Mouse (Mus musculus): ENCODE data around the gene Sp2.

Gene Sp2

DNA sequence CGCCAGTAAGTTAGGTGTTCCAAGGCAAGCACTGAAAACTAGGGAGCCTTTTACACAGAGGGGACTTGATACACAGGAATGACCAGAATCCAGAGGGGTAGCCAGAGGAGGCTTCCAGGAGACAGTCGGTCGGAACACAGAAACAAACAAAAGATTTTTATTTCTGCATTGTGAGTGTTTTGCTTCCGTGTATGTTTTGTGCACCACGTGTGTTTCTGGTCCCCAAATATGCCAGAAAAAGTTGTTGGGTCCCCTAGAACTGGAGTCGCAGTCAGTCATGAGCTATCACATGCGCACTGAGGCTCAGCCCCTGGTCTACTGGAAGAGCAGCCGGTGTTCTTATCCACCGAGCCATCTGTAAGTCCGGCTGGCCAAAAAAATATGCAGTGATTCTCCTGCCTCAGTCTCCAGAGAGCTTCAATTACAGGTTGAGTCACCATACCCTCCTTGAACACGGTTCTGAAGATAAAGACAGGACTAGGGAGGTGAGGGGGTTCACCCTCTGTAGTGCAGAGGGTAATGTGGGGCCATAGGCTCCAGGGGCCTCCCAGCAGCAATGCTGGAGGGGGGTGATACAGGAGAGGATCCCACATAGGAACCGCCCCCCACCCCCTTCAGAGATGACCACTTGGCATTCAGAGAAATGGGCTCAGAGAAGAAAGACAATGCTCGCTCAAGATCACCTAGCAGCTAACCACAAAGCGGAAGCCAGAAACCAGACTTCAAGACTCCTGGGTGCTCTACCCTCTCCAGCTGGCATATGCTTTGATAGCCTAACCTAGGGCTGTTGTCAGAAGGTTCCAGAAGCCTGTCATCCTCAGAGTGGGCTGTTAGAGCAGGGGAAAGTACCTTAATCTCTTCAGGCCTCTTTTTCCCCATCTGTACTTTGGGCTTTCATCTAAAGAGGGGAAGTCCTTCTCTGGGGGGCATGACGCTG lies 13.3 kb upstream of the Sp2 start:
- DNase-seq (ENCODE audit: inconsistent age in 2 of 2, low spot score in 1 of 2), result no peak

DNA sequence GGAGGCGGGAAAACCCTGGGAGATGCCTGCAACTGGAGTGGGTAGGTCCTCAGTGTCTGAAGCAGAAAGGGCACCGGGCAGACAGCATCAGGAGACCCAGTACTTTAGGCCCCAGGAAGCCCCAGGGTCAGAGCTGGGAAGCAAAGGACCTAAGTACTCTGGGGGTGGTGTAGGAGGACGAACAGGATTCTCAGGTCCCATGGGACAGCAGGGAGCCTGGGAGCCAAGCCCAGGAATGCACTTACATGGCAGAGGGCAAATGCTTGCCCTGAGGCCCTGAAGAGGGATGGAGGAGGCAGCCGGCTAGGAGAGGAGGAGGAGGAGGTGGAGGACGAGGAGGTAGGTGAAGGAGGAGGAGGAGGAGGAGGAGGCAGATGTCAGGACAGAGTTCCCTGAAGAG lies 12.3 kb upstream of the Sp2 start:
- no peak for DNase-seq (ENCODE audit: inconsistent age in 2 of 2, low spot score in 1 of 2)

DNA sequence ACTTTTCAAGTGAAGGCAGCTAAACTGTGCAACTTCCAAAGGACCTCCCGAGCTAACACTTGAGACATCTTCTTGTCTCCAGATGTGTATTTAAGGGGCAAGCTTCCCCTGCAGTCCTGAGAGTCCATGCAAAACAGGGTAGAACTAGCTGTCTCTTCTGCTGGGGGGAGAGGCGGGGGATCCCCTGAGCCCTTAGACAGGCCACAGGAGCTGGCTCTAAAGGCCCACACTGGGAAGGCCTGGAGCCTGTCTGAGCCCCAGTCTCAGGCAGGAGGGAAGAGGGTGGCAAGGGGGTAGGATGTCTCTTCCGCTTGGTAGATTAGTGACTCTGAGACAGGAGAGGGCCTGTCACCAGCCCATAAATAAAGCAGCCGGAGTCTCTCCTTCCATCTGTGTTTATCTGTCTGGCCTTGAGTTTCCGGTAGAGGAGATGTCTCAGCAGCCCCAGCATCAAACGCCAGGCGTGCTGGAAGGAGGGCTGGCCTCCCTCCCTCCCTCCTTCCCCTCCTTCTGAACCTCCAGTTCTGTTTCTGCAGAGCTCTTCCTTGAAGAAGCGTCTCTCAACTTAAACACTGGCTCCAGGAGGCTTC lies 10.1 kb upstream of the Sp2 start:
- peak in 1 of 2 experiments; percentile 55 for DNase-seq (ENCODE audit: inconsistent age in 2 of 2, low spot score in 1 of 2)

DNA sequence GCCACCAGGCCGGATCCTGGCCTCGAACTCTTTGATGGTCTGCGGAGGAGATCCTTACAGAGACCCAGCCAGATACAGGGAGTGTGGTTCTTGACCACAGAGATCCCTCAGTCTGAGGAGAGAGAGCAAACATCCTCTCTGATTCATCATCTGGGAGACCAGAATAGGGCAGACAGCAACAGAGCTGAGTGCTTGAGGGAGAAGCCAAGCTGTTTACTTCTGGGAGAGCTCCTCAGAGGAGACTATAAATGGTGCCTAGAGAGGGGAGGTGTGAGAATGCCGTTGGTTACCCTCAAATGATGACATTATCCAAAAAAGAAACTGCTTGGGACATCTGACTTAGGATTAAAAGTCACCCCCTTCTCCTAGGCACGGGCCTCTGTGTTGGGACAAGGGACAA lies 8.7 kb upstream of the Sp2 start:
- no peak for DNase-seq (ENCODE audit: inconsistent age in 2 of 2, low spot score in 1 of 2)

DNA sequence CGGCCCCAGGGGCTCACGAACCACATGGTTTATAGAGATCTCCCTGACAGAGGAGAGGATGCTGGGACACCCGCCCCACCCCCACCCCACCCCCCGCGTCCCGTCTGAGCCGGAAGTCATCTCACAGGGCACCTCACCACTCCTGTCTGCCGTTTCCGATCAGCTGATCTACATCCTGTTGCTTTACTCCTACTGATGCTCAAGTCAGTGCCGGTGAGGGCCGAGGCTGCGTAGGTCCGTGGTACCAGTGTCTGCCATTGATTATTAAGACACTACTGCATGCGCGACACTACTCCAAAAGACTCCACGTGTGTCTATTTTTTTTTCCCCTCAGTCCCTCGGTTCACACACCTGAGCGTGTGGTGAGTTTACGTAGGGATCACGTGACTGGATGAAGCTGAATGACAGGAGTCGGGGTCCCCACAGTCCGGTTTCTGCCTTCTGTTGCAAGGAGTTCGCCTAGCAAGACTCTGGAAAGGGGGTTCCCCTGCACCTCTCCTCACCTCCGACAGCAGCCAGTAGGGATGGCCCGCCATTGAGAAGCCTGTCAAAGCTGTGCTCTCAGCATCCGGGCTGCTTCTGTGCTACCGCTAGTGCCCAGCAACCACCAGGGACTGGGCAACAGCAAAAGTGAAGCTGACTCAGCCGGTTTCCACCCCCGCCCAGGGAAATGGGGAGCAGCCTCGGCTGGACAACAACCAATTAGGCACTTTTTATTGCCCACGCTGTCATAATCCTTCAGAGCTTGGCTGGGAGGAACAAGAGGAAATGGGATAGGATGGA lies 5.3 kb upstream of the Sp2 start:
- DNase-seq (ENCODE audit: inconsistent age in 2 of 2, low spot score in 1 of 2), result no peak

DNA sequence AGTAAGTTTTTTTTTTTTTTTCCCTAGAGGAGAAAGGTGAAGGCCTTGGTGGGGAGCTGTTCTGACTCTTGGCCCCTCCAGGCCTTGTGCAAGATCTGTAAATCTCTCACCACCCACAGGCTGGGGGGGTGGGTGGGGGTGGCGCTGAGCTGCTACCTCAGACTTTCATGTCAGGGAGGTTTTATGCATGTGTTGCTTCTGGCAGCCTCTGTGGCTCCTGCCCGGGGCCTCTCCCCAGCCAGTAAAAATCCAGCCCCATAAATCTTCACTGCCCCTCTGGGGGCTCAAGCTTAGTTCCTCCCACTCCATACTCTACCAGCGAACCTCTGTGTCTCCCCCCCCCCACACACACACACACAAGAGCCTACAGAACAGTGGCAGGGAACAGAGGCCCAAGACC lies 3.7 kb upstream of the Sp2 start:
- DNase-seq (ENCODE audit: inconsistent age in 2 of 2, low spot score in 1 of 2), result no peak

DNA sequence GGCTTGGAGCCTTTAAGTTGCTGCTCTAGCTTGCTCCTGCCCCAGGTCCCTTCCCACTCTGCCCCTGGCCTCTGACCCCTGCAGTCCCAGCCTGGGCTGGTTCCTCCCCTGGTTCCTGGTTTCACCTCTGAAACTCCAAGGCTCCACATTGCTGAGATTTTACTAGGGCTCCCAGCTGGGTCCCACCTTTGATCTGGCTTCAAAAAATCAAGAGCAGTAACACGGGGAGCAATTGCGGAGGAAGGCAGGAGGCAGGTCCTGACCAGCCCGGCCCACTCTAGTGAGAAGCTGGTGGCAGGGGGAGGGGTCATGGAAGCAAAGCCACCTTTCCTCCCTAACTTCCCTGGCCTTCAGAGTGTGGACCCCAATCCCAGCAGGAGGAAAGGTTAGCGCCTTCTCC lies 2.1 kb upstream of the Sp2 start:
- no peak for DNase-seq (ENCODE audit: inconsistent age in 2 of 2, low spot score in 1 of 2)

DNA sequence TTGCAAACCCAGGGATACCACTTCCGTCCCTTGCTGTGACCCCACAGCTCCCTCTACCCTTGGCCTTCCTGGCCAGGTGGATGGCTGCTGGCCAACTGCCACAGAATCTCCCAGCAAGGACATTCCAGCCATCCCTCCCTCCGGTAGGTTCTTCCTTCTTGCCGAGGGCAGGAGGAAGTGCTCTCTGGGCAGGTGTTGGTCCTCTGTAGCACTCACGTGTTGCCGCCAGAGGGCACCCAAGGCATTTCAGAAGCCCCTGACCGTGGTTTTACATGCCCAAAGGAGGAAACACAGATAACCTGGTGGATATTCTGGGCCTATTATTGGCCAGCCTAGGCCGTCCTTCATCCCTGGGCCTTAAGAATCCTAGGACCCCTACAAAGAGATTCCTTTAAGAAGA lies 404 bp downstream of the Sp2 start:
- DNase-seq (ENCODE audit: inconsistent age in 2 of 2, low spot score in 1 of 2), result peak; percentile 82 to 92

DNA sequence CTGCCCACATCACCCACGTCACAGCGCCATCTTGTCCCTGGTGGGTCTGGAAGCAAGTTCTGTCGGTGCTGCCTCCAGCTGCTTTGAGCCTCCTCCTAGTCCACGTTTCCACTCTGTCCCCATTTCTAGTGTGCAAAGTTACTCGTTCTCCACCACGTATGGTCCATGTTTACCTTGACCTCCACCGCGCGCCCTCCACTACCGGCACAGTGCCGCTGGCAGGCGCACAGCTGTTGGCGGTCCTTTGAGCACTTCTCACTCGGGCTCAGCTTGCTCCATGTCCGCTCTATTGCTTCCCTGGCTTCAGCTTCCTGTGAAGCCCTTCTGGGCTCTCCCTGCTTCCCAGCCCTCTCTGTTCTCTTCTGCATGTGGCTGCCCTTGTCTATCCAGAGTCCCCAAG lies 1.3 kb downstream of the Sp2 start:
- no peak for DNase-seq (ENCODE audit: inconsistent age in 2 of 2, low spot score in 1 of 2)

DNA sequence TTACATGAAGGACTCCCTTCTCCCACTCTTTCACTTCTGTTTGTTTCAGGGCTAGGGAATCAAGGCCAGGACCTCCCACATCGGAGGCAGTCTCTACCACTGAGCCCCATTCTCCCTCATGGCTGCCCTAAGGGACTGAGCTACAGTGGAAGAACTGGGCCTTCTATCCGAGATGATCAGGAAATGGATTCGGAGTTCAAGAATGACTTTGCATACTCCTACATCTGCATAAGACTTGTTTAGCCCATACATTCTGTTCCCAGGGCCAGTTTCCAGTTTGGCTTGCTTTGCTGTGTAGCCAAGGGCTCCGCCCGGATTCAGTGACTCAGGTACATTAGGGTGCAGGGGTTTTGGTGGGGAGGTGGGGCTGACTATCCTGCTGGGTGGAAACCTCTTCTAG lies 2.7 kb downstream of the Sp2 start:
- DNase-seq (ENCODE audit: inconsistent age in 2 of 2, low spot score in 1 of 2), result peak in 1 of 2 experiments; percentile 72

DNA sequence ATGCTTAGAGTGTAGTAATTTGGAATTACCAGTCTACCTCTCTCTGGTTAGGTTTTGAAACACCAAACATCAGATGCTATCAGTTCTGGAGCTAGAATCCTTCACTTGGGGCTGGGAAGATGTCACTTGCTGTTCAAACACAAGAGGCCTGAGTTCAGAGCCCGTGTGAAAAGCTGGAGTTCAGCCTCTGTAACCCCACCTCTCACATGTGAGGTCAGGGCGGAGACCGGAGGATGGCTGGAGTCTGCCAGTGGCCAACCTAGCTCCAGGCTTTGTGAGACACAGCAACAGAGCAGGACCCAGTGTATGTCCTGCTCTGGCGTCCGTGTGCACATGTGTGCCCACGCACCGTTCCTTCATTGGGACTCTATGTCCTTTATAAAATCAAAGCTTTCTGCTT lies 3.4 kb downstream of the Sp2 start:
- no peak for DNase-seq (ENCODE audit: inconsistent age in 2 of 2, low spot score in 1 of 2)

DNA sequence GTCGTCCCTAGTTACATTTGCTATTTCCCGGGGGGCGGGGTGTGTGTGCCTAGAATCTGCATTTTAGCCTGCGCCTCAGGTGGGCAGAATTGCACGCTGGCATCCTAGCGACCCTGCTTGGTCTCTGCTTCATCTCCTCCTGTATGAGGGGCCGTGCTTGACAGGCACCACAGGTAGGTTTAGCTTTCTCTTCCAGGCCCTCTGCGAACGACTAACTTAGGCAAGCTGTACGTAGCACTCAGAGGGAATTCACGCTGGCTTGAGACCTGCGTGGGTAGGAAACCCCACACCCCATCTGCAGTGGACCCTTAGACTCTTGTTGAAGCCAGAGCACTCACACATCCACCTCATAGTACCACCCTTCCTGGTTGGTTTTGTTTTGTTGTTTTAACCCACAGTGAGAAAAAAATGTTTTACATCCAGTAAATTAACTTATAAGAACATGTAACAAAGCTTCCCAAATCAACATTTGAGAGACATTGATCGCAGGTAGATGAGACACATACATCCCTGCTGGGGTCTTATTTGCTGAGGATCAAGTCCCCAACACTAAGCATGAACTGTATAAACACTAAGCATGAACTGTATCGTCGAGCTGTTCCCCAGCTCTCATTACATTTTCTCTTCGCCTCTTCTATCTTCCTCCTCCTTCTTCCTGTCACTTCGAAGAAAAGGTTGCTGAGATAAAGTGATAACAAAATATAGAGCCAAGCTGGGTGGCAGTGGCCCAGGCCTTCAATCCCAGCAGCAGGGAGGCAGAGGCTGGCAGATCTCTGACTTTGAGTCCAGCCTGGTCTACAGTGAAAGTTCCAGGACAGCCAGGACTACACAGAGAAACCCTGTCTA lies 4.1 kb downstream of the Sp2 start:
- DNase-seq (ENCODE audit: inconsistent age in 2 of 2, low spot score in 1 of 2), result no peak

DNA sequence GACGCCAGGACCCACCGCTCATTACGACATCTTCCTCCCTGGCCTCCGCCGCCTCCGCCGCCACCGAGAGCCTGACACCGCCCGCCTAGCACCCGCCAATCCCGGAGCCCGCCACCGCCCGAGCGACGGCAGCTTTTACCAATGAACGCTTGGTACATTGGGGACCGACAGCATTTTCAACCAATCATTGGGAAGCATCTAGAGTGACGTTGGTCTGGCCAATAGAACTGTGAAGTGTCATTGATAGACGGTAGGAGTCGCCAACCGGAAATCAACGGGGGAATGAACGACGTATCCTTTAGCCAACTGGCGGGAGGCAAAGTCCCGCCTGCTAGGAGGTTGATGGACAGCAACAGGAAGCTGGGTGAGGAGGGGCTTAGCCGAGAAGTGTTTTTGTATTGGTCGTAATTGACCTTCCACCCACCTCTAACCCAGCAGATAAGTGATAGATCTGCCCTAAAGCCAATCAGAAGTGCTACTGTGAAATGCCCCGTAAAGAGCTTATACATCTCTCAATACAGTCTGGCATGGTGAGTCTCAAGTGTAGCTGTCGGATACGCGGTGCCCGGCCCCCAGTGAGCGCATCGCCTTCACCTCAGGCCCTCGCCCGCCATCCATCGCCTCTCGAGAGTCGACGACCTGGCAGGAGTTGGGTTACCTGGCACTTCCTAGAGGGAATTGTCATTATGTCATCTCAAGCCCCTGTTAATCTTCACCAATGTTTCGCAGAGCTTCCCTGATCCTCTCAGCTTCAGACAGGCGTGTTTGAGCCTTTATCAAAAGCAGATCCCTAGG lies 5.0 kb downstream of the Sp2 start:
- DNase-seq (ENCODE audit: inconsistent age in 2 of 2, low spot score in 1 of 2), result peak; percentile 99 to 100

DNA sequence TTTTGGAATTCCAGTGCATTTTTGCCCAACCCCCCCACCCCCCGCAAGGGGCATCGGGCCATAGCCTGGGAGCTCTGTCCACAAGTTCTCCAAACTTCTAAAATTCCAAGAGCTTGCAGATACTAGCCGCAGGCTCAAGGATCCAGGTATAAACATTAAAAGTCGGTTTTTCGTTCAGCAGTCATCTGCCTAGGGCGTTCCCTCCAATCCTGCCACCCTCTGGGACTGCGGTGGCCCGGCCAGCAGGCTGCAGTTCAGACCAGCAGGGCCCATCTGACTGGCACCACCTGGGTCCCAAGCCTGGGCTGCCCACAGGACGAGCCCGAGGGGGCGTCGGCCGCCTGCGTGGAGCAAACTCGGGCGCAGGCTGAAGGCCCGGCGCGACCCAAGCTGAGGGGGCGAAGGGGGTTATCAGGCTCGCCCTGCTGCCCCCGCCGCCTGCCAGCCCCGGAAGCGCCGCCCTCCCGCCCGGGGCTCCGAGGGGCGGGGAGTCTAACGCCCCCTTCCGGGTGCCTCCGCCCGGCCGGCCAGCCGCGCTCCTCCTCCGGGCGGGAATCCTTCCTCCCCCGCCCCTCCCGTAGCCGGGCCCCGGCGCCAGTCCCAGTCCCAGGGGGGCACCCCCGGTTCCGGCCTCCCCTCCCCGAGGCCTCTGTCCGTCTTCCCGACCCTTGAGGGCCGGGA lies 5.7 kb downstream of the Sp2 start:
- peak; percentile 93 to 97 for DNase-seq (ENCODE audit: inconsistent age in 2 of 2, low spot score in 1 of 2)

DNA sequence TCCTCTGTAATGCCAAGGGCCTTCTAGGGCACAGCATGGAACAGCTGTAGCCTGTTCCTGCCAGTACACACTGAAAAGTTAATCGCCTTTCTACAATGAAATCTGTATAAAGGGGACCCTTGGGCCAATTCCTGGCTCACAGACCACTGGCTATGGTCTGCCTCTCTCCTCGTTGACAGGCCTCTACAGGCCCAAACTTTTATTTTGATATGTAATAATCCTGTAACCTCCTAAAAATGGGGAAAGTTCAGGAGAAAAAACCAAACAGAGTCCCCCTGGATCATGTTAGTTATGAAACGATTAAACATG lies 6.4 kb downstream of the Sp2 start:
- no peak for DNase-seq (ENCODE audit: inconsistent age in 2 of 2, low spot score in 1 of 2)

DNA sequence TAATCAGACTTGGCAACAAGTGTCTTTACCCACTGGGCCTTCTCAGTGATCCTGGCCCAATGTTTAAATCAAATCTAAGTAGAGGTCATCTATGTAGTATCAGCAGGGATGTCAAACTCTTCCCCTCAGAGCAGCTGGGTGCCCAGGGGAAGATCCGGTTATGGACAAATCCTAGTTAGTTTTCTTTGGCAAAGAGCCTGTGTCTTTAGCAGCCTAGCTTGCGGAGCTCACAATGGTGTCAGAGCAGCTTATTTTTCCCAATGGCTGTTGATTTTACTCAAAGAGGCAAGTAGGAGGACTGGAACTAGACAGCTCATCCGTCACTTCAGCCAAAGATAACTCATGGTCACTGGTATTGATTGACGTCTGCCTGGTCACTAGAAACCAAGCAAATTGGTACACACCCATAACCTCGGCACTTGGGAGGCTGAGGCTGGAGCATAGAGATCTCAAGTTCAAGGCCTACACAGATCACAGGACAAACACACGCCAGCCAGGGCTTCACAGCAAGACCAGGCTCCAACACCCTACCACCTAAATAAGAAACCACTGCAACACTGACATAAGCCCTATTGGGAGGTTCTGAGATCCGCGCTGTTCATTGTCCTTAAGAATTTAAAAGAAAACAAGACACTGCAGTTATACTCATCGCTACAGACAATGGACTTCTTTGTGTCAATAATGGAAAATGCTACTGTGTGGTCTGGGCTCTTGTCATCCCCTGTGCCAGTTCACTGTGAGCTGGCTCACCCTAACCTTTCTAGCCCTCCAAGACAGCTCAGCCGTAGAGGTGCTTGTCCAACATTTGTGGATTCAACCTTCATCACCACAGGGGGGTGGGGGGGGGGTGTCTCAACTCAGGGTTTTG lies 7.0 kb downstream of the Sp2 start:
- DNase-seq (ENCODE audit: inconsistent age in 2 of 2, low spot score in 1 of 2), result peak in 1 of 2 experiments; percentile 70

DNA sequence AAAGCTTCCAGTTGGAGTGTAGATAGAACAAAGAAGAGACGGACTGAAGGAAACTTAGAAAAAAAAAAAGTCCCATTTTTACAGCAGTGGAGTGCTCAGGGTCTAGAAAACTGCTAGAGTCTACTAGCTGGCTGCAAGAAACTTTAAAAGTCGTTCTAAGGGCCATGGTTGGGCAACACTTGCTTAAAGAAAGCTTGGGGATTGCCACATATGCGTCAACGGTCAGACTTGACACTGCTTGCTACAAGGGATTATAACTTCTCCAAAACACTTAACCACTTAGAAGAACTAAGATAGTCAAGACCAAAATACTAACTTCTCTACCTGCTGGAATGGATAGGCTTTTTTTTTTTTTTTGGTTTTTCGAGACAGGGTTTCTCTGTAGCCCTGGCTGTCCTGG lies 7.9 kb downstream of the Sp2 start:
- DNase-seq (ENCODE audit: inconsistent age in 2 of 2, low spot score in 1 of 2), result no peak

DNA sequence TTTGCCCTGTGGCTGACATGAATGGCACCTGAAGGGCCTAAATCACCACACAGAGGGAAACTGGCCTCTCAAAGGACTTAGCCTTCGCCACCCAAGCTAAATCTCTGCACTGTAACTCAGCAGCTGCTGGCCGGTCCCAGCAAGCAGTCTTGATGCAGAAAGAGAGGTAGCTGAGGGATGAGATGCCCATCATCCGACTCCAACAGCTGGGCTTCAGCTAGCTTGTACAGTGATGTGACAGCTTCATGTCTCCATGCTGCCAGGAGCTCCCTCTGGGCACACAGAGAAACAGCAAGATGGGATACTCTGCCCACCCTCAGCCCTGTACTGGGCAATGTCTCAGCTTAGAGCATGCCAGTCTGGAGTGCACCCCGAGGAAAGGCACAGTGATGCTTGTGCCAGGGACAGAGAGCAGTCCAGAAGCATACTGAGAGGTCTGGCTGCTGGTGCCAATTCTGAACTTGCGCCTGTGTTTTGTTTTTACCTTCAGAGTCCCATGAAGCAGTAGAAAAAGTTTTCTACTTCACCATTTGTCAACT lies 9.3 kb downstream of the Sp2 start:
- DNase-seq (ENCODE audit: inconsistent age in 2 of 2, low spot score in 1 of 2), result no peak

DNA sequence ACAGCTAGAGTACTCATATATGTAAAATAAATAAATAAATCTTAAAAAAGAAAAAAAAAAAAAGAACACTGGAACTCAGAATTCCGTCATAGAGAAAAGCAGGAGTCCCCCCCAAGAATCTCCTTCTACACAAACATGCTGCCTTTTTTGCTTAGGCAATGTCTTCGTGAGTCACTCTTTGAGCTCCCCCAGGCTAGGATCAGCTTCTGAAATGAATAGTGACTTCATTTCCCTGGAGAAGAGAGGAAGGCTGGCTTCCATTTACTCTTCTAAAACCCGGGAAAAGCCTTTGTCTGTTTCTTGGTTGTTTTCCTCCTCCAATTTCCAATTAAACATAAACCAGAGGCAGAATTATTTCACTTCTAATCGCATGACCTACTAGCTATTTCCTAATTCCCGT lies 9.9 kb downstream of the Sp2 start:
- no peak for DNase-seq (ENCODE audit: inconsistent age in 2 of 2, low spot score in 1 of 2)
